Mouse (Mus musculus): Measurements from ENCODE around the gene Ccdc34. TPM values are rescaled to one million over a fixed set of nuclear protein-coding genes. Genes with fewer than 3 reads are reported as not detected.
A peak's percentile ranks its signal among the peaks of the same experiment; 100 is the strongest.

The Ccdc34 gene
- polyA plus RNA-seq, 1 experiment from 2014 or later: 39.5 TPM

GRCm38 (mm10) chr2:110165003-110165402 is 147.4 kb downstream of the Ccdc34 start:
- Histone ChIP-seq H3K4me3 (ENCODE audit: low read depth, low read length) (no peak overlapping the region), H3K27ac (ENCODE audit: low read depth) (no peak overlapping the region), H3K4me1 (ENCODE audit: insufficient read depth) (no peaks in the 10 kb centered on the region), H3K27me3 (ENCODE audit: insufficient read depth, low read length) (no peaks in the 10 kb centered on the region), H3K36me3 (ENCODE audit: insufficient read depth) (no peaks in the 10 kb centered on the region), H3K9ac (no peak overlapping the region), H3K4me2 (no peak overlapping the region), H3K9me3 (ENCODE audit: low read depth, low read length) (no peaks in the 10 kb centered on the region)
- no peak for TF ChIP-seq CTCF (IDR thresholded peaks at IDR 0.05; ENCODE audit: low read depth)
- no peak for DNase-seq
- ATAC-seq (ENCODE audit: insufficient read depth): no peak
- 76% methylated on average over 4 of the region's 4 CpGs for WGBS

- H3K4me3 ChIP-seq (ENCODE audit: low read depth, low read length): no peak overlapping the region
- no peaks in the 10 kb centered on the region for H3K4me1 ChIP-seq (ENCODE audit: insufficient read depth)
- no peak for TF ChIP-seq CTCF (IDR thresholded peaks at IDR 0.05; ENCODE audit: low read depth)
- H3K36me3 ChIP-seq (ENCODE audit: insufficient read depth): no peaks in the 10 kb centered on the region
- no peak overlapping the region for H3K4me2 ChIP-seq
- DNase-seq (no peak), ATAC-seq (ENCODE audit: insufficient read depth) (no peak)
- no peak overlapping the region for H3K9ac ChIP-seq
- 71% methylated on average over 4 of the region's 4 CpGs for WGBS
- no peaks in the 10 kb centered on the region for H3K9me3 ChIP-seq (ENCODE audit: low read depth, low read length)
- no peak overlapping the region for H3K27ac ChIP-seq (ENCODE audit: low read depth)
- H3K27me3 ChIP-seq (ENCODE audit: insufficient read depth, low read length): no peaks in the 10 kb centered on the region
Measured at GRCm38 (mm10) chr2:110167694-110168093, 150.1 kb downstream of the Ccdc34 start.

- no peak overlapping the region for H3K4me2 ChIP-seq
- no peak for DNase-seq
- ATAC-seq (ENCODE audit: insufficient read depth): no peak
- H3K36me3 ChIP-seq (ENCODE audit: insufficient read depth): no peaks in the 10 kb centered on the region
- H3K9ac ChIP-seq: no peak overlapping the region
- no peak for TF ChIP-seq CTCF (IDR thresholded peaks at IDR 0.05; ENCODE audit: low read depth)
- H3K9me3 ChIP-seq (ENCODE audit: low read depth, low read length): no peaks in the 10 kb centered on the region
- no peak overlapping the region for H3K4me3 ChIP-seq (ENCODE audit: low read depth, low read length)
- H3K27me3 ChIP-seq (ENCODE audit: insufficient read depth, low read length): no peaks in the 10 kb centered on the region
- H3K4me1 ChIP-seq (ENCODE audit: insufficient read depth): peaks cover 1% of the 10 kb centered on the region; the same call in 1 of the 2 replicates
- no peak overlapping the region for H3K27ac ChIP-seq (ENCODE audit: low read depth)
Measured at GRCm38 (mm10) chr2:110168361-110168760, 150.7 kb downstream of the Ccdc34 start.

- no peak overlapping the region for H3K27ac ChIP-seq (ENCODE audit: low read depth)
- WGBS: 60% methylated on average over 7 of the region's 7 CpGs
- ATAC-seq (ENCODE audit: insufficient read depth): no peak
- no peak overlapping the region for H3K4me2 ChIP-seq
- H3K9me3 ChIP-seq (ENCODE audit: low read depth, low read length): no peaks in the 10 kb centered on the region
- no peaks in the 10 kb centered on the region for H3K27me3 ChIP-seq (ENCODE audit: insufficient read depth, low read length)
- H3K4me1 ChIP-seq (ENCODE audit: insufficient read depth): peaks cover 6% of the 10 kb centered on the region; the same call in 1 of the 2 replicates
- no peak overlapping the region for H3K9ac ChIP-seq
- no peak for TF ChIP-seq CTCF (IDR thresholded peaks at IDR 0.05; ENCODE audit: low read depth)
- H3K4me3 ChIP-seq (ENCODE audit: low read depth, low read length): no peak overlapping the region
- no peaks in the 10 kb centered on the region for H3K36me3 ChIP-seq (ENCODE audit: insufficient read depth)
- DNase-seq: no peak
Measured at GRCm38 (mm10) chr2:110172456-110172855, 154.8 kb downstream of the Ccdc34 start.

- Histone ChIP-seq H3K4me3 (ENCODE audit: low read depth, low read length) (no peak overlapping the region), H3K27ac (ENCODE audit: low read depth) (0 out of 2 replicates have a peak overlapping the region, but pooled peaks have one; percentile 18), H3K9ac (no peak overlapping the region), H3K4me2 (no peak overlapping the region), H3K27me3 (ENCODE audit: insufficient read depth, low read length) (no peaks in the 10 kb centered on the region), H3K9me3 (ENCODE audit: low read depth, low read length) (no peaks in the 10 kb centered on the region), H3K36me3 (ENCODE audit: insufficient read depth) (no peaks in the 10 kb centered on the region), H3K4me1 (ENCODE audit: insufficient read depth) (peaks cover 6% of the 10 kb centered on the region; the same call in 1 of the 2 replicates)
- 24% methylated on average over 7 of the region's 7 CpGs for WGBS
- DNase-seq (peak; percentile 88), ATAC-seq (ENCODE audit: insufficient read depth) (peak; percentile 89)
- no peak for TF ChIP-seq CTCF (IDR thresholded peaks at IDR 0.05; ENCODE audit: low read depth)
Measured at GRCm38 (mm10) chr2:110173818-110174247, 156.2 kb downstream of the Ccdc34 start.

DNA sequence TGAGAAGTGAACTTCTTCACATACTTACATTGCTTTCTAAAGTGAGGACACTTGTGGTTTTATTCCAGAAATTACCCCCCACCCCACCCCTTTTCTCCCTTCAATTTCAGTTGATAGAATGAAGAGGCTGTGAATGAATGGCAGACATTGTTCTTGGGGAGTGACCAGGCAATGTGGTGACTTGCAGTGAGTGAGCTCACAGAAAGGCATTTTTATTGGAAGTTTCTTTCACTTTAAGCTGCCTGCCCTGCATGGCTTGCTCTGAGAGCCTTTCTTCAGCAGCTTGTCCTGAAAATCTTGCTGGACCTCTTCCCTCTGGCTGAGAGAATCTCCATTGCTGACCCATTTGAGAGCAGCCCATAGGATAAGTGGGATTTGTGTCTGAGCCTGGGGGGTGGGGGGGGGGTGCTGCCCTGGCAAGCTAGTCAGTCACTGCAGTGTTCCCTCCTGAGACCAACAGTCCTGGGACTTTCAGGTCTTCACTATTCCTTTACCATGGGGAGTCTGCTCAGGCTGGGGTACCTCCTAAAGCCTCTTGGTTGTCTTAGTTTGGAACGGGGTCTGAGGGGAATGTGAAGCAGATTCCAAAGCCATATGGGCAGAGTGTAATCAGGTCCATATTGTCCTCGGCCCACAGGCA is 159.3 kb downstream of the Ccdc34 start:
- no peak overlapping the region for H3K9ac ChIP-seq
- H3K4me3 ChIP-seq (ENCODE audit: low read depth, low read length): no peak overlapping the region
- no peaks in the 10 kb centered on the region for H3K9me3 ChIP-seq (ENCODE audit: low read depth, low read length)
- 49% methylated on average over 2 of the region's 2 CpGs for WGBS
- H3K36me3 ChIP-seq (ENCODE audit: insufficient read depth): no peaks in the 10 kb centered on the region
- peaks cover 16% of the 10 kb centered on the region for H3K4me1 ChIP-seq (ENCODE audit: insufficient read depth)
- H3K27ac ChIP-seq (ENCODE audit: low read depth): no peak overlapping the region
- no peak overlapping the region for H3K4me2 ChIP-seq
- peaks cover 8% of the 10 kb centered on the region; the same call in 1 of the 2 replicates for H3K27me3 ChIP-seq (ENCODE audit: insufficient read depth, low read length)
- TF ChIP-seq CTCF (IDR thresholded peaks at IDR 0.05; ENCODE audit: low read depth): no peak
- DNase-seq (no peak), ATAC-seq (ENCODE audit: insufficient read depth) (no peak)

DNA sequence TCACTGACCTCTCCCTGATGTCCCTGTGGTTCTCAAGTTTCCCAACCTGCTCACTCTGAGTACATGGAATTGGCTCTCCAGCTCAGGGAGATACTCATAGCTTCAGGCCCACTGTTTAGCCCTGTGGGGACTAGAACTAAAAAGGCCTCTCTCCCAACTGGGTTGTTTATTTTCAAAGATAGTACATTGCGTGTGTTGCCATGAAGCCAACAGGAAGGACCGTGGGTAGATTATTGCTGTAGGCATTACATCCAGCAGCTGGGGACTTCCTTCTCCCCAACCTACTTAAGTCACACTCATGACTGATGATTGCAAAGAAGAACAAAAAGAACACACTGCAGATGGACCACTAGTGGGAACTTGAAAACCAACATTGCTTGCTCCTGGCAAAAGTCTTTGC is 159.8 kb downstream of the Ccdc34 start:
- ATAC-seq (ENCODE audit: insufficient read depth) (no peak), DNase-seq (no peak)
- 36% methylated on average over 2 of the region's 2 CpGs for WGBS
- no peak for TF ChIP-seq CTCF (IDR thresholded peaks at IDR 0.05; ENCODE audit: low read depth)
- Histone ChIP-seq H3K9me3 (ENCODE audit: low read depth, low read length) (no peaks in the 10 kb centered on the region), H3K4me1 (ENCODE audit: insufficient read depth) (peaks cover 16% of the 10 kb centered on the region), H3K27ac (ENCODE audit: low read depth) (no peak overlapping the region), H3K36me3 (ENCODE audit: insufficient read depth) (no peaks in the 10 kb centered on the region), H3K4me2 (no peak overlapping the region), H3K4me3 (ENCODE audit: low read depth, low read length) (no peak overlapping the region), H3K27me3 (ENCODE audit: insufficient read depth, low read length) (peaks cover 13% of the 10 kb centered on the region), H3K9ac (no peak overlapping the region)
